Mouse (Mus musculus): ENCODE measurements around the gene Olfr1228. TPM values are rescaled to one million over a fixed set of nuclear protein-coding genes. Genes with fewer than 3 reads are reported as not detected.

Olfr1228 gene
- total RNA-seq (2023), result not detected

GRCm38 (mm10) chr2:89253962-89254361 lies at the start of gene Olfr1228:
TSS of gene Olfr1228 (minus strand) at chr2:89254062.

GRCm38 (mm10) chr2:89297168-89297567 lies 43.3 kb upstream of the Olfr1228 start, which contains the start of gene Olfr1230:
TSS of gene Olfr1230 (minus strand) at chr2:89297268.

GRCm38 (mm10) chr2:89287914-89288313 lies 34.1 kb upstream of the Olfr1228 start, which contains the start of gene Olfr1229:
TSS of gene Olfr1229 (minus strand) at chr2:89288014.

GRCm38 (mm10) chr2:89199948-89200347 lies 53.9 kb downstream of the Olfr1228 start, which contains the start of gene Olfr1226:
TSS of gene Olfr1226 (minus strand) at chr2:89200048.

Other genes with a start within 250 kb of the Olfr1228 start
- gene Olfr1215, start 247.1 kb downstream of the Olfr1228 start, total RNA-seq (2023), result not detected
- gene Olfr1216, start 235.7 kb downstream of the Olfr1228 start, total RNA-seq (2023), result not detected
- not detected for gene Olfr1217, start 222.0 kb downstream of the Olfr1228 start, total RNA-seq (2023)
- not detected for gene Olfr1218, start 192.9 kb downstream of the Olfr1228 start, total RNA-seq (2023)
- not detected for gene Olfr1219, start 170.5 kb downstream of the Olfr1228 start, total RNA-seq (2023)
- not detected for gene Olfr1220, start 147.2 kb downstream of the Olfr1228 start, total RNA-seq (2023)
- gene Olfr1221, start 136.8 kb downstream of the Olfr1228 start, total RNA-seq (2023), result not detected
- gene Olfr1222, start 121.0 kb downstream of the Olfr1228 start, total RNA-seq (2023), result not detected
- gene Olfr1223, start 102.5 kb downstream of the Olfr1228 start, total RNA-seq (2023), result not detected
- not detected for gene Olfr1224-ps1, start 90.0 kb downstream of the Olfr1228 start, total RNA-seq (2023)
- gene Olfr1225, start 79.4 kb downstream of the Olfr1228 start, total RNA-seq (2023), result not detected
- not detected for gene Olfr1226, start 54.0 kb downstream of the Olfr1228 start, total RNA-seq (2023)
- gene Olfr1229, start 34.0 kb upstream of the Olfr1228 start, total RNA-seq (2023), result not detected
- gene Olfr1230, start 43.2 kb upstream of the Olfr1228 start, total RNA-seq (2023), result not detected
- not detected for gene Olfr1231, start 53.0 kb upstream of the Olfr1228 start, total RNA-seq (2023)
- not detected for gene Olfr1232, start 75.6 kb upstream of the Olfr1228 start, total RNA-seq (2023)
- gene Olfr1233, start 88.3 kb upstream of the Olfr1228 start, total RNA-seq (2023), result not detected
- gene Olfr1234, start 110.8 kb upstream of the Olfr1228 start, total RNA-seq (2023), result not detected
- gene Olfr1238, start 155.6 kb upstream of the Olfr1228 start, total RNA-seq (2023), result not detected
- gene Olfr1239, start 166.3 kb upstream of the Olfr1228 start, total RNA-seq (2023), result not detected
- gene Olfr1240, start 188.9 kb upstream of the Olfr1228 start, total RNA-seq (2023), result not detected
- not detected for gene Olfr1241, start 233.1 kb upstream of the Olfr1228 start, total RNA-seq (2023)
- not detected for gene Olfr1242, start 244.3 kb upstream of the Olfr1228 start, total RNA-seq (2023)

All from B cell, adult 67 days (primary cell).